Mouse (Mus musculus): ENCODE data around the gene Rnf34. TPM values are rescaled to one million over a fixed set of nuclear protein-coding genes. Genes with fewer than 3 reads are reported as not detected.
A peak's percentile ranks its signal among the peaks of the same experiment; 100 is the strongest.

The Rnf34 gene
- polyA plus RNA-seq (2015; fragmentation: Nextera tagmentation; extraction: Ambion mirVana), result 48.3 and 50.7 TPM in 2 replicates

DNA sequence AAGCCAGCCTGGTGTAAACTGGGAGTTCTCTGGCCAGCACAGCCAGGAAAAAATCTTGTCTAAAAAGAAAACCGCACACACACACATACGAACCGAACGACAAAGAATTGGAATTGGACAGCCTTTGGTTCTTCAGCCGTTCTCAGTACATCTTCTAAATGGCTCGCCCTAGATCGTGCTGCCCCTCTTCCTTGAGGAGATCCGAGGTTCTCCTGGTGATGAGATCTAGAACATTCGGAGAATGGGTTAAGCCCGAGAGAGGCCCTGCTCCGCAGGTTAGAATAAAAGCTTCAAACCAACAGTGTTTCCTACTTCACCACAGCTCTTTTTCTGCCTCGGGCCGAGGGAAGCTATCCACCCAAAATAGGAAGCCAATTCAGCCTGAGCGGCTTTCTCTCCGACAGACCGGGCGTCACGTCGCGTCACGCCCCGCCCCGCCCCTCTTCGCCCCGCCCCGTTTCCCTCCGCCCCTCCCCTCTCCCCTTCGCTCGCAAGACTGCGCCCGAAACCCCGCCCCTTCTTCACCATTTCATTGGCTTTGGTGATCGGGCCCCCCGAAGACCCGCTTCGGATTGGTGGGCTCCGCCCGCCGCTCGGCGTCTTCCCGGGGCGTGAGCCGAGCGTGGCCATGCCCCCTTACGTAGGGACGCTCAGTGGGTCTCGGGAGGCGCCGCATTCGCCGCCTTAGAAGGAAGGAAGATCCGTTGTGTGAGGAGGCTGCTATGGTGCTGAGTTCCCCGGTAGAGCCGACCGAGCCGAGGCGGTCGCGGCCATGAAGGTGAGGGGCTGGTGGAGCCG lies at the start of gene Rnf34:
Gene Rnf34 (plus strand): TSS at position 528 of the 798 bp plus-strand sequence.
- H3K27me3 ChIP-seq (ENCODE audit: control insufficient read depth, insufficient read depth, low read depth, low read length), result no peaks in the 10 kb centered on the region
- 1% methylated on average over 56 of the region's 61 CpGs for WGBS
- no peaks in the 10 kb centered on the region for H3K36me3 ChIP-seq (ENCODE audit: control insufficient read depth, insufficient read depth, low read length)
- H3K9ac ChIP-seq (ENCODE audit: low read depth, low read length), result peak within 1 kb of the TSS; percentile 98
- peak; percentile 100 for ATAC-seq
- no peaks in the 10 kb centered on the region for H3K9me3 ChIP-seq (replicated peaks; ENCODE audit: control insufficient read depth, low read length, poor library complexity, severe bottlenecking)
- peaks cover 18% of the 10 kb centered on the region for H3K4me1 ChIP-seq (ENCODE audit: control insufficient read depth, insufficient read depth, low read length)
- H3K4me2 ChIP-seq (ENCODE audit: low read length), result peak within 1 kb of the TSS; percentile 99
- H3K27ac ChIP-seq (ENCODE audit: low read length), result peak within 1 kb of the TSS; percentile 93
- peak within 1 kb of the TSS; percentile 87 for H3K4me3 ChIP-seq (ENCODE audit: low read depth, low read length)

DNA sequence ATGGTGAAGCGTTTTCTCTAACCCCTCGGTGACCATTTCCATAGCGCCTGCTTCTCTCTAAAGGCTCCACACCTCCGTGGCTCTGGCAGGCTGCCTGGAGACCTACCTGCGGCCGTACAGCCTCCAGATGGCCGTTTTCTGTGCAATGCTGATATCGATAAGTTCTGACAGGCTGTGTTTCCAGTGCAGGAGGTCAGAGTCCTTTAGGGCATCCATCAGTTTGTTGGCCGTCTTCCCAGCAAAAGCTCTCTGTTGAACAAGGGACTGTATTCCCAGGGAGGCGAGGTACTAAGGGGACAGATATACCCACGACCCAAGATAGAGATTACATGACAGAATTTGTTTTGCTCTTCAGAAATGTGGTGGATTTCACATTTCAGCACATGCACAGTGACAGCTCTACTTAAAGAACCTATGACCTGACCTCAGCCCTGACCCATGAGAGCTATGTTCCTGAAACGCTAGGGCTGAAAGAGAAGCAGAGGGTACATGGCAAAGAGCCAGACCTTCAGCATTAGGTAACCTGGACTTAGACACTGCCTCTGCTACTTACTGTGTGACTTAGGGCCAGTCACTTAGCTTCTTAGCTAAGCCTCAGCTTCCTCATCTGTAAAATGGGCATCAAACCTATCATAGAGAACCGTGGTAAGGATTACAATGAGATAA lies 49.4 kb upstream of the Rnf34 start:
- H3K27ac ChIP-seq (ENCODE audit: low read length), result peak overlapping the region; percentile 38
- peaks cover 47% of the 10 kb centered on the region for H3K36me3 ChIP-seq (ENCODE audit: control insufficient read depth, insufficient read depth, low read length)
- H3K9me3 ChIP-seq (replicated peaks; ENCODE audit: control insufficient read depth, low read length, poor library complexity, severe bottlenecking), result no peaks in the 10 kb centered on the region
- no peak for ATAC-seq
- peaks cover 5% of the 10 kb centered on the region; the same call in 1 of the 2 replicates for H3K4me1 ChIP-seq (ENCODE audit: control insufficient read depth, insufficient read depth, low read length)
- no peak overlapping the region for H3K4me3 ChIP-seq (ENCODE audit: low read depth, low read length)
- H3K4me2 ChIP-seq (ENCODE audit: low read length), result no peak overlapping the region
- H3K27me3 ChIP-seq (ENCODE audit: control insufficient read depth, insufficient read depth, low read depth, low read length), result no peaks in the 10 kb centered on the region
- no peak overlapping the region for H3K9ac ChIP-seq (ENCODE audit: low read depth, low read length)
- WGBS, result 79% methylated on average over 13 of the region's 13 CpGs

DNA sequence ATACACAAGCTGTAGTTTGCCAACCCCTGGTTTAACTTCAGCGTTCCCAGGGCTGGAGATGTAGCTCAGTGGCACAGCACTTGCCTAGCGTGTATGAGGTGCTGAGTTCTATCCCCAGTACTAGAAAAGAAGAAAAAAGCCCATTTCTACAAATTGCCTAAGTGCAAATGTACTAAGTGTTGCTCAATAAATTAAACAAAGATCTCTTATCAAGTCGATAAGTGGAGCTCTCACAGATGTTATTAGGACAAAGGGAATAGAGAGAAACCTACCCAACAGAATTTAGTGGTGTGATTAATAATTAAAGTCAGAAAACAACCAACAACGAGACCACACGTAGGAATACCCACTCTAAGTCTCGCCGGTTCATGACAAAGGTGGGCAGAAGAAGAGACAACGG lies 48.2 kb upstream of the Rnf34 start:
- WGBS, result 93% methylated on average over 8 of the region's 8 CpGs
- Histone ChIP-seq H3K27ac (ENCODE audit: low read length) (no peak overlapping the region), H3K9ac (ENCODE audit: low read depth, low read length) (no peak overlapping the region), H3K4me3 (ENCODE audit: low read depth, low read length) (no peak overlapping the region), H3K36me3 (ENCODE audit: control insufficient read depth, insufficient read depth, low read length) (peaks cover 50% of the 10 kb centered on the region), H3K4me2 (ENCODE audit: low read length) (no peak overlapping the region), H3K4me1 (ENCODE audit: control insufficient read depth, insufficient read depth, low read length) (peaks cover 5% of the 10 kb centered on the region; the same call in 1 of the 2 replicates), H3K9me3 (replicated peaks; ENCODE audit: control insufficient read depth, low read length, poor library complexity, severe bottlenecking) (no peaks in the 10 kb centered on the region), H3K27me3 (ENCODE audit: control insufficient read depth, insufficient read depth, low read depth, low read length) (no peaks in the 10 kb centered on the region)
- no peak for ATAC-seq

DNA sequence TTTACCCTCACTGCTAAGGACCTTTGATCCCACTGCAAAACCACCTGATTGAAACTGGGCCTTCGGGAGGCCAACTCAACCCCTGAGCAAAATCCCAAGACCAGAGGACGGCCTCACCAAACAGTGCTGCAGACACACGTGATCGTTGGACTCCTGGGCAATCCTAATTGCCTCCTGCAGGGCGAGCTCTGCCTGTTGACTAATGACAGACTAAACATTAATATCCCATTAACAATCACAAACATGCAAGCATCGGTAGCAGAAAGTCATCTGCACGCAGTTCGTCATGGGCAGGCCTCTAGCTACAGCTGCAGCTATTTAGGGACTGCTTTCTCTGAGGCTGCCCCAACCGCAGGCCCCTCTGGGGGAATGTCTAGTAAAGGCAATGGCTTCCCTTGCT lies 47.1 kb upstream of the Rnf34 start:
- Histone ChIP-seq H3K4me3 (ENCODE audit: low read depth, low read length) (no peak overlapping the region), H3K4me2 (ENCODE audit: low read length) (no peak overlapping the region), H3K9ac (ENCODE audit: low read depth, low read length) (no peak overlapping the region), H3K4me1 (ENCODE audit: control insufficient read depth, insufficient read depth, low read length) (peaks cover 5% of the 10 kb centered on the region; the same call in 1 of the 2 replicates), H3K27ac (ENCODE audit: low read length) (no peak overlapping the region), H3K27me3 (ENCODE audit: control insufficient read depth, insufficient read depth, low read depth, low read length) (no peaks in the 10 kb centered on the region), H3K9me3 (replicated peaks; ENCODE audit: control insufficient read depth, low read length, poor library complexity, severe bottlenecking) (no peaks in the 10 kb centered on the region), H3K36me3 (ENCODE audit: control insufficient read depth, insufficient read depth, low read length) (peaks cover 53% of the 10 kb centered on the region)
- ATAC-seq, result no peak
- 88% methylated on average over 9 of the region's 9 CpGs for WGBS

DNA sequence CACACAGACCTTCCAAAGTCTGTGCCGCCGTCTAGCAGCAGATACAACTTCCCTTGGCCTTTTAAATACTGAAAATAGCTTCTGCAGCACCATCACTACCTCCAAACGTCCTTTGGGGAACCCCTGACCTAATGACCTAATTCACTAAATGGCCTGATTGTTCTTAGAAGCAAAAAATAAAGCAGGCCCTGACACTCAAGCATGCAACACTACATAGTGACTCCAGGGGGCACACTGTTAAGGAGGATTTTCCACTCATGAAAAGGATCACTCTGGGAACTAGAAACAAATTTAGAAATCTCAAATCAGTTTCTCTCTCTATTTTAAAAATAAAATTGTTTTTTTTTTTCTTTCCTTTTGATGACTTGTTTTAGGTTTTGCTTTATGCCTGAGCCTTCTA lies 44.3 kb upstream of the Rnf34 start:
- no peaks in the 10 kb centered on the region for H3K27me3 ChIP-seq (ENCODE audit: control insufficient read depth, insufficient read depth, low read depth, low read length)
- H3K36me3 ChIP-seq (ENCODE audit: control insufficient read depth, insufficient read depth, low read length), result peaks cover 42% of the 10 kb centered on the region
- no peaks in the 10 kb centered on the region for H3K9me3 ChIP-seq (replicated peaks; ENCODE audit: control insufficient read depth, low read length, poor library complexity, severe bottlenecking)
- H3K9ac ChIP-seq (ENCODE audit: low read depth, low read length), result no peak overlapping the region
- H3K4me2 ChIP-seq (ENCODE audit: low read length), result no peak overlapping the region
- H3K27ac ChIP-seq (ENCODE audit: low read length), result no peak overlapping the region
- H3K4me3 ChIP-seq (ENCODE audit: low read depth, low read length), result no peak overlapping the region
- no peak for ATAC-seq
- H3K4me1 ChIP-seq (ENCODE audit: control insufficient read depth, insufficient read depth, low read length), result no peaks in the 10 kb centered on the region
- WGBS, result 58% methylated on average over 3 of the region's 3 CpGs

DNA sequence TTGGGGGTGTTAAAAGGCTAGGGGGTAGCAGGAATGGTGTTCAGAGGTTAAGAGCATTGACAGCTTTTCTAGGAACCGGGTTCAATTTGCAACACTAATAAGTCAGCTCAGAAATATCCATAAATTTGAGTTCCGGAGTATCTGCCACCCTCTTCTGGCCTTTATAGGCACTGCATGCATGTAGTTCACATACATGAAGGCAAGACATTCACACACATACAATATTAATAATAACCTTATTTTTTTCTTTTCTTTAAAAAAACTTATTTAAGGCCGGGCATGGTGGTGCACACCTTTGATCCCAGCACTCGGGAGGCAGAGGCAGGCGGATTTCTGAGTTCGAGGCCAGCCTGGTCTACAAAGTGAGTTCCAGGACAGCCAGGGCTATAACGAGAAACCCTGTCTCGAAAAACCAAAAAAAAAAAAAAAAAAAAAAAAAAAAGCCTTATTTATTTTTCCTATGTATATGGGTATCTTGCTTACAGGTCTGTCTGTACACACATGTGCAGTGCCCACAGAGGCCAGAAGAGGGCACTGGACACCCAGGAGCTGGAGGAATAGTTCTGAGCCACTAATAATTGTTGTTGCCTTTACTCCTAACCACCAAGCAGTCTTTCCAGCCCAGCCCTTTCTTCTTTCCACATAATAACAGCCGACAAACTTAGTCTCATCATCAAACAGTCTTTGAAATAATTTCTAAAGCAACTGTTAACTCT lies 38.3 kb upstream of the Rnf34 start:
- H3K36me3 ChIP-seq (ENCODE audit: control insufficient read depth, insufficient read depth, low read length), result peaks cover 40% of the 10 kb centered on the region
- ATAC-seq, result no peak

DNA sequence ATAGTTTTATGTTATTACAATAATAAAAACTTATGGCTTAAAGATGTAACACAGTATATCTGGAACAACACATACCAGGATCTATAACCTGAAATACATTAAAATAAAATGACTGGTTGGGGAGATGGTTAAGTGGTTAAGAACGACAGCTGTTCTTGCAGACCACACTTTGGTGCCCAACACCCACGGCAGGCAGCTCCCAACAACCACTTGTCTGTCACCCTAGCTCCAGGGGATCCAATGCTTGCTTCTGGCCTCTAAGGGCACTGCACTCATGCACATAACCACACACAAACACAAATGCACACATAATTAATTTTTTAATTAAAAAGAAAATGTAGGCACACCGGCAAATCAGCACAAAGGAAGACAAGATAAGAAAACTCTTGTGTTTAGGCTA lies 37.1 kb upstream of the Rnf34 start:
- WGBS, result 87% methylated on average over 3 of the region's 3 CpGs
- Histone ChIP-seq H3K27ac (ENCODE audit: low read length) (no peak overlapping the region), H3K27me3 (ENCODE audit: control insufficient read depth, insufficient read depth, low read depth, low read length) (no peaks in the 10 kb centered on the region), H3K4me3 (ENCODE audit: low read depth, low read length) (no peak overlapping the region), H3K4me1 (ENCODE audit: control insufficient read depth, insufficient read depth, low read length) (no peaks in the 10 kb centered on the region), H3K4me2 (ENCODE audit: low read length) (no peak overlapping the region), H3K36me3 (ENCODE audit: control insufficient read depth, insufficient read depth, low read length) (peaks cover 35% of the 10 kb centered on the region), H3K9me3 (replicated peaks; ENCODE audit: control insufficient read depth, low read length, poor library complexity, severe bottlenecking) (no peaks in the 10 kb centered on the region), H3K9ac (ENCODE audit: low read depth, low read length) (no peak overlapping the region)
- no peak for ATAC-seq

More for the DNA sequence above, 38.3 kb upstream of the Rnf34 start:
- Histone ChIP-seq H3K27me3 (ENCODE audit: control insufficient read depth, insufficient read depth, low read depth, low read length) (no peaks in the 10 kb centered on the region), H3K4me1 (ENCODE audit: control insufficient read depth, insufficient read depth, low read length) (no peaks in the 10 kb centered on the region), H3K9me3 (replicated peaks; ENCODE audit: control insufficient read depth, low read length, poor library complexity, severe bottlenecking) (no peaks in the 10 kb centered on the region), H3K4me2 (ENCODE audit: low read length) (no peak overlapping the region), H3K27ac (ENCODE audit: low read length) (no peak overlapping the region), H3K4me3 (ENCODE audit: low read depth, low read length) (no peak overlapping the region), H3K9ac (ENCODE audit: low read depth, low read length) (no peak overlapping the region)
- WGBS, result 91% methylated on average over 9 of the region's 9 CpGs

DNA sequence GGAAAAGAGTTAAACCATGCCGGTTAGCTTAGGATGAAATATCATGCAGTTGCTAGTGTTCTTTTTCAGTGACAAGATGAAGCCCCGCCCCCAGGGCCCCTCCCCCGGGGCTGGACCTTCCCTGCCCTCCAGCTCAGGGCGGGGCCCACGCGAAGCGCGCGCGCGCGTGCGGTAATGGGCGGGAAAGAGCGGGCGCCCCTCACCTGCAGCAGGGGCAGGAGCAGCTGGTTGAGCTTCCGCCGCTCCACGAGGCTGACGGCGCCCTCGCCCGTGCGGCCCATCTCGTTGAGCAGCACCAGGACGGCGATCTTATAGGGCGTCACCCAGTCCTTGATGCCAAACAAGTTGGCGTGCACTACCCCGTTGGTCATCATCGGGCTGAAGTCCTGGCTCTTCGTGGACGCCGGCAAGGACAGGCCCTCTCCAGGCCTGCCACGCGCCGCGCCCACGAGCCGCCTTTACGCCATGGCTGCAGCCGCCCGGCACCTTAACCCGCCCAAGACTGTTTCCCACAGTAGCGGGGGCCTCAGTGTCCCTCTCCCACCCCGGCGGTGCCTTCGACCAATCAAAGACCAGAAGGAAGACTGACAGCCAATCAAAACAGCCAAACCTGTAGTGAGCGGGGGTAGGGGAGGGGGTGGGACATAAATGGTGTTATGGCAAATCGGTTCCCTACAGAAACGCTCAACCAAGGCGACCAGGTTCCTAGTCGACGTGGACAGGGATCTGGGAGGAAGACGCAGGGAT lies 28.9 kb upstream of the Rnf34 start, which contains the start of gene Anapc5:
Gene Anapc5 (minus strand): TSS at position 563 of the 747 bp plus-strand sequence.
- peaks cover 16% of the 10 kb centered on the region for H3K36me3 ChIP-seq (ENCODE audit: control insufficient read depth, insufficient read depth, low read length)
- peaks cover 14% of the 10 kb centered on the region for H3K4me1 ChIP-seq (ENCODE audit: control insufficient read depth, insufficient read depth, low read length)
- WGBS, result under 1% methylated on average over 55 of the region's 55 CpGs
- peak within 1 kb of the TSS; percentile 93 for H3K9ac ChIP-seq (ENCODE audit: low read depth, low read length)
- ATAC-seq, result peak; percentile 99
- H3K27ac ChIP-seq (ENCODE audit: low read length), result peak within 1 kb of the TSS; percentile 96
- no peaks in the 10 kb centered on the region for H3K27me3 ChIP-seq (ENCODE audit: control insufficient read depth, insufficient read depth, low read depth, low read length)
- no peaks in the 10 kb centered on the region for H3K9me3 ChIP-seq (replicated peaks; ENCODE audit: control insufficient read depth, low read length, poor library complexity, severe bottlenecking)
- H3K4me3 ChIP-seq (ENCODE audit: low read depth, low read length), result peak within 1 kb of the TSS; percentile 88
- H3K4me2 ChIP-seq (ENCODE audit: low read length), result peak within 1 kb of the TSS; percentile 57

Measured in midbrain, embryonic 16.5 days (tissue).